Mouse (Mus musculus): ENCODE measurements around the gene Eef1akmt3. TPM values are rescaled to one million over a fixed set of nuclear protein-coding genes. Genes with fewer than 3 reads are reported as not detected.
A peak's percentile ranks its signal among the peaks of the same experiment; 100 is the strongest.

Eef1akmt3 gene
- polyA plus RNA-seq, 1 experiment: 0.11 TPM

DNA sequence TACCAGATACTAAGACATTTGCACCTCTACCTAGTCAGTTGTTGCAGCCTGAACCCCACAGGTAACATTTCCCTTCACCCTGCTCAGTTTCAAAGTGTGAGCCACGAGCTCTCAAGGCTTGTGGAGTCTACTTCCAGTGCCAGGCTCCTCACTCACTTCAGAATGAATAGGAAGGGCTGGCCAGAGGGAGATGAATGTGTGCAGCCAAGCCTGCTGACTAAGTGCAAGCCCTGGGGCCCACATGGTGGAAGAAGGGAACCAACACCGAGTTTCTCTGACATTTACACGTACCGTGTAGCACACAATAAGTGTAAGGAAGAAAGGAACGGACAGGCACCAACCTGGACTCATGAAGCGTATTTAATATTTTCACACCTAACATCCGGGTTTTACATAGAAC lies 37.5 kb downstream of the Eef1akmt3 start:
- no peak overlapping the region for H3K4me3 ChIP-seq
- no peak overlapping the region for H3K4me2 ChIP-seq (ENCODE audit: low read depth)
- no peaks in the 10 kb centered on the region for H3K27me3 ChIP-seq (ENCODE audit: control insufficient read depth, insufficient read depth, insufficient read length)
- no peaks in the 10 kb centered on the region for H3K79me2 ChIP-seq (ENCODE audit: control insufficient read depth, insufficient read depth)
- H3ac ChIP-seq (ENCODE audit: control insufficient read depth, insufficient read length): no peak overlapping the region
- TF ChIP-seq POLR2A (IDR thresholded peaks at IDR 0.05; ENCODE audit: insufficient read length, low read depth) (no peak), E2F4 (IDR thresholded peaks at IDR 0.05; ENCODE audit: insufficient read depth) (no peak), TCF3 (IDR thresholded peaks at IDR 0.05; ENCODE audit: insufficient read length, low read depth) (no peak), USF1 (IDR thresholded peaks at IDR 0.05; ENCODE audit: low read depth) (no peak), SRF (IDR thresholded peaks at IDR 0.05; ENCODE audit: control insufficient read depth, insufficient read length, low read depth) (no peak), REST (IDR thresholded peaks at IDR 0.05; ENCODE audit: insufficient read depth, insufficient read length) (no peak), POLR2AphosphoS2 (IDR thresholded peaks at IDR 0.05; ENCODE audit: insufficient read length, low read depth) (no peak), MYOG (IDR thresholded peaks at IDR 0.05; ENCODE audit: control insufficient read depth in 1 of 3, insufficient read depth in 1 of 3, insufficient read length in 2 of 3, low read depth in 2 of 3) (no peak), MAX (IDR thresholded peaks at IDR 0.05; ENCODE audit: low read depth) (no peak), MYOD1 (IDR thresholded peaks at IDR 0.05; ENCODE audit: control insufficient read depth in 1 of 3, insufficient read length in 2 of 3, low read depth in 2 of 3) (no peak)
- H3K36me3 ChIP-seq (ENCODE audit: control insufficient read depth, insufficient read depth): no peaks in the 10 kb centered on the region

DNA sequence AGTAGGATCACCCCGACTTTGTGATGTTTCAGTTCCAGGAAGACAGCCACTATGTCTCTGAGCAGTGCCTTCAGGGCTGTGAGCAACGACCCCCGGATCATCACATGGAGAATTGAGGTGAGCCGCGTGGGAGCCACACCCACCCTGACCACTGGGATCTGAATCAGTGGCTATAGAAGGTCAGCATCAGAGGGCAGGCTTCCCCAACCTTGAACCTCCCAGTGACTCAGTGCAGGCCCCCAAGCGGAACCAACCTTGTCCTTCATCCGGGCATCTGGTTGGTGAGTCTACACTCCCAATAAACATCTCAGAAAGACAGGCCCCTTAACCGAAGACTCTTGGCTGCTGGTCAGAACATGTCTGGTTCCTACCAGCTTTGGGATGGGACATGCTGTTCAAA lies 38.0 kb downstream of the Eef1akmt3 start:
- Histone ChIP-seq H3ac (ENCODE audit: control insufficient read depth, insufficient read length) (no peak overlapping the region), H3K4me2 (ENCODE audit: low read depth) (no peak overlapping the region), H3K27me3 (ENCODE audit: control insufficient read depth, insufficient read depth, insufficient read length) (no peaks in the 10 kb centered on the region), H3K36me3 (ENCODE audit: control insufficient read depth, insufficient read depth) (peaks cover 4% of the 10 kb centered on the region), H3K79me2 (ENCODE audit: control insufficient read depth, insufficient read depth) (no peaks in the 10 kb centered on the region), H3K4me3 (no peak overlapping the region)
- no peak for TF ChIP-seq POLR2A (IDR thresholded peaks at IDR 0.05; ENCODE audit: insufficient read length, low read depth)

DNA sequence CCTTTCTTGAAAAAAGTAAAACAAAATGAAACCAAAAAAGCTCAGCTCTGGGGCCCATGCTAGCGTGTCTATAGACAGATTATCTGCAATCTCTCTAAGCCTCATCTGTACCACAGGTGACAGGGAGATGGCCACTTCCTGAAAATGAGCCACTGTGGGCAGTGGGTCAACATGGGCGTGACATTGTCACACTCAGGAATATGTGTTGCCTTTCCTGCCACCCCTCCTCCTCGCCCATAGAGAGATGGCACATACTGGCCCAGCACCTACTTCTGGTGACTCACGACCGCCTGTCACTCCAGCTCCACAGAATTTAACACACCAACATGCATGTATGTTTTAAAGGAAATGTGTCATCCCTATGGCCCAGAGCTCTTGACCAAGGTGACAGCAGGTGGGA lies 38.5 kb downstream of the Eef1akmt3 start:
- Histone ChIP-seq H3K4me2 (ENCODE audit: low read depth) (peak overlapping the region; percentile 47), H3ac (ENCODE audit: control insufficient read depth, insufficient read length) (no peak overlapping the region), H3K4me3 (no peak overlapping the region), H3K36me3 (ENCODE audit: control insufficient read depth, insufficient read depth) (peaks cover 8% of the 10 kb centered on the region), H3K79me2 (ENCODE audit: control insufficient read depth, insufficient read depth) (no peaks in the 10 kb centered on the region), H3K27me3 (ENCODE audit: control insufficient read depth, insufficient read depth, insufficient read length) (no peaks in the 10 kb centered on the region)
- no peak for TF ChIP-seq E2F4 (IDR thresholded peaks at IDR 0.05; ENCODE audit: insufficient read depth)
- TF ChIP-seq REST (IDR thresholded peaks at IDR 0.05; ENCODE audit: insufficient read depth, insufficient read length): no peak
- TF ChIP-seq TCF12 (IDR thresholded peaks at IDR 0.05; ENCODE audit: insufficient read depth, poor library complexity, severe bottlenecking): no peak
- no peak for TF ChIP-seq MAX (IDR thresholded peaks at IDR 0.05; ENCODE audit: low read depth)
- TF ChIP-seq POLR2AphosphoS2 (IDR thresholded peaks at IDR 0.05; ENCODE audit: insufficient read length, low read depth): peak; percentile 16

DNA sequence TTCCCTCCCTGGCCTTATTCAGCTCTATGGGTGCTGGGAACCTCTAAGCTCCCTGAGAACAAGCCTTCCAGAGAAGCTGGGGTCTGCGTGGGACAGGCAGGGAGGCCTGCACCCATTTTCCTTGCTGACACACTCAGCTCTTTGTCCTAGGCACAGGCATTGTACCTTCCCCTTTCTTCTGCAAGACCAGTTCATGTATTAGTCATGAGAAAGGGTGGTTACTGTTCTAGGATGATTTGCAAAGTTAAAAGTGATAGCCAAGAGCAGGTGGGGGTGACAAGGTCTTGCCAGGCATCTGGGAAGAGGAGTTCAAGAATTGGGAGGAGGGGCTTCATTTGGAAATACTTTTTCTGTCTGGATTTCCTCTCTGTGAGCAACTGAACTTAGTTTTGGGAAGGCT lies 39.3 kb downstream of the Eef1akmt3 start:
- Histone ChIP-seq H3ac (ENCODE audit: control insufficient read depth, insufficient read length) (no peak overlapping the region), H3K79me2 (ENCODE audit: control insufficient read depth, insufficient read depth) (no peaks in the 10 kb centered on the region), H3K4me2 (ENCODE audit: low read depth) (peak overlapping the region; percentile 47), H3K27me3 (ENCODE audit: control insufficient read depth, insufficient read depth, insufficient read length) (no peaks in the 10 kb centered on the region), H3K4me3 (peak overlapping the region; percentile 38), H3K36me3 (ENCODE audit: control insufficient read depth, insufficient read depth) (peaks cover 8% of the 10 kb centered on the region)
- TF ChIP-seq MYOD1 (IDR thresholded peaks at IDR 0.05; ENCODE audit: control insufficient read depth in 1 of 3, insufficient read length in 2 of 3, low read depth in 2 of 3) (peak in 2 of 3 experiments; percentile 10 to 14), REST (IDR thresholded peaks at IDR 0.05; ENCODE audit: insufficient read depth, insufficient read length) (no peak), MYOG (IDR thresholded peaks at IDR 0.05; ENCODE audit: control insufficient read depth in 1 of 3, insufficient read depth in 1 of 3, insufficient read length in 2 of 3, low read depth in 2 of 3) (no peak), CEBPB (IDR thresholded peaks at IDR 0.05; ENCODE audit: insufficient read depth, poor library complexity, severe bottlenecking) (no peak), TCF12 (IDR thresholded peaks at IDR 0.05; ENCODE audit: insufficient read depth, poor library complexity, severe bottlenecking) (no peak), E2F4 (IDR thresholded peaks at IDR 0.05; ENCODE audit: insufficient read depth) (no peak), TCF3 (IDR thresholded peaks at IDR 0.05; ENCODE audit: insufficient read length, low read depth) (no peak), POLR2A (IDR thresholded peaks at IDR 0.05; ENCODE audit: insufficient read length, low read depth) (peak; percentile 8)

DNA sequence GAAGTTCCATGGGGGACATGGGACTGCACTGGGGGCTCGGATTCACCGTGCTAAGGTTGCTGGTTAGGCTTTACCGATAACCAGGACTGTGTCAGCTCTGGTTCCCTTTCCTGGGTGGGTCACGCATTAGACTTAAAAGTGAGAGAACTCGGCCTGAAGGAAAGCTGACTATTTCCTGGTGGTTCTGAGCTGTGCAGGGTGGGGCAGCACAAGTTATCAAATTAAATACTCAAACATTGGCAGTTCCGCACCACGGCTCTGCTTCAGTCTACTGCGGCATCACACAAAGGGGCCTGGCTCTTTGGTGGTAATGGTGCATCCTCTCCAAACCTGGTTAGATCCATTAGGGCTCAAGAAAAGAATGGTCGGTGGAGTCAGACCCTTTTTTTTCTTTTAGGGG lies 40.0 kb downstream of the Eef1akmt3 start:
- H3K27me3 ChIP-seq (ENCODE audit: control insufficient read depth, insufficient read depth, insufficient read length): no peaks in the 10 kb centered on the region
- H3K4me3 ChIP-seq: peak overlapping the region; percentile 38
- H3K4me2 ChIP-seq (ENCODE audit: low read depth): peak overlapping the region; percentile 47
- peaks cover 8% of the 10 kb centered on the region for H3K36me3 ChIP-seq (ENCODE audit: control insufficient read depth, insufficient read depth)
- H3K79me2 ChIP-seq (ENCODE audit: control insufficient read depth, insufficient read depth): no peaks in the 10 kb centered on the region
- TF ChIP-seq E2F4 (IDR thresholded peaks at IDR 0.05; ENCODE audit: insufficient read depth) (no peak), POLR2A (IDR thresholded peaks at IDR 0.05; ENCODE audit: insufficient read length, low read depth) (no peak), POLR2AphosphoS2 (IDR thresholded peaks at IDR 0.05; ENCODE audit: insufficient read length, low read depth) (no peak), TCF3 (IDR thresholded peaks at IDR 0.05; ENCODE audit: insufficient read length, low read depth) (no peak), MYOG (IDR thresholded peaks at IDR 0.05; ENCODE audit: control insufficient read depth in 1 of 3, insufficient read depth in 1 of 3, insufficient read length in 2 of 3, low read depth in 2 of 3) (no peak), SRF (IDR thresholded peaks at IDR 0.05; ENCODE audit: control insufficient read depth, insufficient read length, low read depth) (no peak), USF1 (IDR thresholded peaks at IDR 0.05; ENCODE audit: low read depth) (no peak), TCF12 (IDR thresholded peaks at IDR 0.05; ENCODE audit: insufficient read depth, poor library complexity, severe bottlenecking) (no peak), CEBPB (IDR thresholded peaks at IDR 0.05; ENCODE audit: insufficient read depth, poor library complexity, severe bottlenecking) (no peak), MAX (IDR thresholded peaks at IDR 0.05; ENCODE audit: low read depth) (no peak), REST (IDR thresholded peaks at IDR 0.05; ENCODE audit: insufficient read depth, insufficient read length) (no peak), MYOD1 (IDR thresholded peaks at IDR 0.05; ENCODE audit: control insufficient read depth in 1 of 3, insufficient read length in 2 of 3, low read depth in 2 of 3) (no peak)
- H3ac ChIP-seq (ENCODE audit: control insufficient read depth, insufficient read length): no peak overlapping the region
